Mouse (Mus musculus) thymus, adult 2 months (tissue): Measurements from ENCODE around the gene Gpr15.

Source experiments
- CTCF ChIP-seq: fragments of 200-500 bp; IDR thresholded peaks from 2 replicates; pipeline ENCODE4 v1.5.1; 2012; ENCODE audit warnings: mild to moderate bottlenecking, control low read depth, low read length, moderate library complexity, borderline replicate concordance; ENCODE audit not compliant: control insufficient read depth, poor library complexity, insufficient read depth; ENCODE audit errors: extremely low read depth
- POLR2A ChIP-seq: fragments of 200-500 bp; IDR thresholded peaks from 2 replicates; pipeline ENCODE4 v1.6.1; 2012; ENCODE audit warnings: mild to moderate bottlenecking, low read length, control low read depth, moderate library complexity; ENCODE audit not compliant: control insufficient read depth, poor library complexity, insufficient read depth; ENCODE audit errors: extremely low read depth

- no peak for TF ChIP-seq CTCF
- TF ChIP-seq POLR2A, result no peak
These were observed 44.2 kb upstream of the Gpr15 start, which contains the start of gene Olfr172 for GRCm38 (mm10) chr16:58763076-58763475.
